Mouse (Mus musculus): ENCODE data around the gene Knl1.

GRCm38 (mm10) chr2:119146435-119146834 lies 99.5 kb downstream of the Knl1 start:
- no peak for TF ChIP-seq CHD2 (IDR thresholded peaks at IDR 0.05; ENCODE audit: low read depth, low read length)
- TF ChIP-seq MAFK (IDR thresholded peaks at IDR 0.05; ENCODE audit: insufficient read depth, low read depth, low read length) = no peak
- no peak for TF ChIP-seq ZNF384 (IDR thresholded peaks at IDR 0.05; ENCODE audit: low read depth, low read length)
- no peak for TF ChIP-seq HCFC1 (IDR thresholded peaks at IDR 0.05; ENCODE audit: borderline replicate concordance, insufficient read depth, low read length)

Data from ES-E14 (cell line).